Mouse (Mus musculus): ENCODE results near the gene Ssbp2.

- TF ChIP-seq CTCF (IDR thresholded peaks at IDR 0.05; ENCODE audit: insufficient read depth, low read length) (no peak), POLR2A (IDR thresholded peaks at IDR 0.05; ENCODE audit: borderline replicate concordance, extremely low read depth, low read depth, low read length) (no peak)
These were observed 11.1 kb upstream of the Ssbp2 start for GRCm38 (mm10) chr13:91448936-91449335.
